Mouse (Mus musculus) midbrain, embryonic 11.5 days (tissue): ENCODE results near the gene Gm10772. TPM values are rescaled to one million over a fixed set of nuclear protein-coding genes. Genes with fewer than 3 reads are reported as not detected.
"Not testable (repeated sequence)": the region's sequence is repeated elsewhere in the genome, so short reads cannot be mapped to it uniquely, and the experiment has no call there.

Experiments used
- ATAC-seq: fragments of 200-750 bp; cut with Nextera tagmentation; 2 replicates; pipeline ENCODE4 v1.8.0; 2017; ENCODE audit warnings: moderate TSS enrichment, moderate library complexity; ENCODE audit not compliant: low FRiP score
- DNase-seq: peaks from one replicate; pipeline ENCODE4 v3.0.0; 2015; ENCODE audit warnings: low spot score; ENCODE audit errors: missing footprints
- H3K27ac ChIP-seq: fragments of 300-500 bp; sonication (generic); 2 replicates; pipeline ENCODE4 v1.5.1; 2014; ENCODE audit warnings: low read depth, low read length
- H3K27me3 ChIP-seq: fragments of 300-500 bp; sonication (generic); 2 replicates; pipeline ENCODE4 v1.6.1; 2014; ENCODE audit warnings: mild to moderate bottlenecking, low read length, moderate library complexity, mixed read lengths; ENCODE audit not compliant: control insufficient read depth, insufficient read depth
- H3K36me3 ChIP-seq: fragments of 300-500 bp; sonication (generic); 2 replicates; pipeline ENCODE4 v1.6.1; 2014; ENCODE audit warnings: mild to moderate bottlenecking, low read length, moderate library complexity, mixed read lengths; ENCODE audit not compliant: control insufficient read depth, insufficient read depth
- H3K4me1 ChIP-seq: fragments of 300-500 bp; sonication (generic); 2 replicates; pipeline ENCODE4 v1.6.1; 2014; ENCODE audit warnings: low read length; ENCODE audit not compliant: control insufficient read depth, insufficient read depth
- H3K4me2 ChIP-seq: fragments of 300-500 bp; sonication (generic); 2 replicates; pipeline ENCODE4 v1.6.1; 2014; ENCODE audit warnings: mild to moderate bottlenecking, moderate library complexity
- H3K4me3 ChIP-seq: fragments of 300-500 bp; sonication (generic); 2 replicates; pipeline ENCODE4 v1.5.1; 2014; ENCODE audit warnings: low read depth, low read length
- H3K9ac ChIP-seq: fragments of 300-500 bp; sonication (generic); 2 replicates; pipeline ENCODE4 v1.6.1; 2014; ENCODE audit warnings: low read length
- H3K9me3 ChIP-seq: fragments of 300-500 bp; sonication (generic); 2 replicates; pipeline ENCODE4 v1.6.1; 2016; ENCODE audit warnings: low read length; ENCODE audit not compliant: control insufficient read depth
- WGBS: fragments of 180-500 bp; shearing (Covaris S2); extraction: QIAGEN DNeasy Blood & Tissue Kit; methylation state at CpG from one replicate; pipeline ENCODE4 v1.1.7; 2014; 5-methylcytosine and 5-hydroxymethylcytosine counted together
- polyA plus RNA-seq: library from polyadenylated mRNA; unstranded; fragments of >200 nt; fragmentation: Nextera tagmentation; extraction: Ambion mirVana; gene quantifications from 2 replicates; pipeline ENCODE4 v1.2.1, GENCODE M21; 2014

Gm10772 gene
- not detected in 2 replicates for polyA plus RNA-seq

- ATAC-seq, H3K4me2 ChIP-seq, H3K9me3 ChIP-seq, H3K4me1 ChIP-seq, DNase-seq, H3K36me3 ChIP-seq, H3K27me3 ChIP-seq, H3K9ac ChIP-seq, H3K4me3 ChIP-seq, H3K27ac ChIP-seq: not testable (repeated sequence)
- 81% methylated on average over 2 of the region's 3 CpGs for WGBS
Measured at GRCm38 (mm10) chr13:66227473-66227872, at the start of gene Gm10772. Gene Gm10772 (minus strand): TSS chr13:66227573.

GRCm38 (mm10) chr13:66263914-66264313, 36.5 kb upstream of the Gm10772 start:
- not testable (repeated sequence) for H3K4me3 ChIP-seq, ATAC-seq

GRCm38 (mm10) chr13:66263141-66263540, 35.8 kb upstream of the Gm10772 start:
- H3K9me3 ChIP-seq, H3K27ac ChIP-seq, H3K36me3 ChIP-seq, H3K9ac ChIP-seq, DNase-seq, H3K4me3 ChIP-seq, ATAC-seq, H3K27me3 ChIP-seq, H3K4me2 ChIP-seq, H3K4me1 ChIP-seq: not testable (repeated sequence)
- WGBS = 93% methylated on average over 3 of the region's 7 CpGs

More at GRCm38 (mm10) chr13:66263914-66264313, 36.5 kb upstream of the Gm10772 start:
- DNase-seq, H3K27me3 ChIP-seq, H3K27ac ChIP-seq, H3K9me3 ChIP-seq, H3K4me2 ChIP-seq, H3K36me3 ChIP-seq, H3K9ac ChIP-seq, H3K4me1 ChIP-seq: not testable (repeated sequence)
- no CpG with 5 or more reads among the region's 1 CpGs for WGBS

GRCm38 (mm10) chr13:66214349-66214748, 13.0 kb downstream of the Gm10772 start:
- no peak for ATAC-seq
- H3K27me3 ChIP-seq = no peaks in the 10 kb centered on the region
- no peak overlapping the region for H3K27ac ChIP-seq
- no CpG with 5 or more reads among the region's 11 CpGs for WGBS
- H3K4me3 ChIP-seq = no peak overlapping the region
- H3K4me2 ChIP-seq = no peak overlapping the region
- no peak for DNase-seq
- no peaks in the 10 kb centered on the region for H3K36me3 ChIP-seq
- no peak overlapping the region for H3K9ac ChIP-seq
- H3K4me1 ChIP-seq = no peaks in the 10 kb centered on the region
- no peaks in the 10 kb centered on the region for H3K9me3 ChIP-seq

GRCm38 (mm10) chr13:66213811-66214210, 13.6 kb downstream of the Gm10772 start:
- not testable (repeated sequence) for H3K4me2 ChIP-seq, H3K9ac ChIP-seq, H3K27me3 ChIP-seq, H3K4me3 ChIP-seq, H3K9me3 ChIP-seq, DNase-seq, H3K36me3 ChIP-seq, ATAC-seq, H3K27ac ChIP-seq, H3K4me1 ChIP-seq
- no CpG with 5 or more reads among the region's 1 CpGs for WGBS

GRCm38 (mm10) chr13:66179172-66179571, 48.2 kb downstream of the Gm10772 start:
- DNase-seq, H3K4me2 ChIP-seq, ATAC-seq, H3K27ac ChIP-seq, H3K9me3 ChIP-seq, H3K36me3 ChIP-seq, H3K9ac ChIP-seq, H3K4me1 ChIP-seq, H3K27me3 ChIP-seq, H3K4me3 ChIP-seq: not testable (repeated sequence)
- WGBS = 88% methylated on average over 3 of the region's 12 CpGs

Other genes with a start within 250 kb of the Gm10772 start
- not detected in 2 replicates for gene Gm10324, start 108.0 kb downstream of the Gm10772 start, polyA plus RNA-seq
- gene 2410141K09Rik, start 213.5 kb upstream of the Gm10772 start, polyA plus RNA-seq = not detected in 2 replicates